Mouse (Mus musculus): Measurements from ENCODE around the gene Hint2. TPM values are rescaled to one million over a fixed set of nuclear protein-coding genes. Genes with fewer than 3 reads are reported as not detected.

Gene Hint2
- polyA plus RNA-seq, 1 experiment from 2014 or later = 75.3 TPM

Small RNA genes within 50 kb of the gene (microRNA-seq; reads per million reads assigned to microRNA genes)
- 0.61 reads per million for gene Gm25262

Other genes starting within 250 kb of the Hint2 start
- 0.15 and 0.17 TPM in 2 replicates for gene Fam166b, start 227.3 kb downstream of the Hint2 start, polyA plus RNA-seq (2015; fragmentation: Nextera tagmentation; extraction: Ambion mirVana)
- gene Tesk1, start 214.5 kb downstream of the Hint2 start, polyA plus RNA-seq (2015; fragmentation: Nextera tagmentation; extraction: Ambion mirVana) = 4.8 and 7.7 TPM in 2 replicates
- 4.1 and 4.2 TPM in 2 replicates for gene Cd72, start 201.8 kb downstream of the Hint2 start, polyA plus RNA-seq (2015; fragmentation: Nextera tagmentation; extraction: Ambion mirVana)
- gene Sit1, start 172.7 kb downstream of the Hint2 start, polyA plus RNA-seq (2015; fragmentation: Nextera tagmentation; extraction: Ambion mirVana) = not detected in 2 replicates
- 78.9 and 81.9 TPM in 2 replicates for gene Ccdc107, start 163.6 kb downstream of the Hint2 start, polyA plus RNA-seq (2015; fragmentation: Nextera tagmentation; extraction: Ambion mirVana)
- 35.2 and 37.5 TPM in 2 replicates for gene Arhgef39, start 156.8 kb downstream of the Hint2 start, polyA plus RNA-seq (2015; fragmentation: Nextera tagmentation; extraction: Ambion mirVana)
- gene Car9, start 149.5 kb downstream of the Hint2 start, polyA plus RNA-seq (2015; fragmentation: Nextera tagmentation; extraction: Ambion mirVana) = 4.1 and 6.8 TPM in 2 replicates
- gene Tpm2, start 132.7 kb downstream of the Hint2 start, polyA plus RNA-seq (2015; fragmentation: Nextera tagmentation; extraction: Ambion mirVana) = 394 and 952 TPM in 2 replicates
- 87.9 and 96.8 TPM in 2 replicates for gene Creb3, start 94.1 kb downstream of the Hint2 start, polyA plus RNA-seq (2015; fragmentation: Nextera tagmentation; extraction: Ambion mirVana)
- gene Tln1, start 93.8 kb downstream of the Hint2 start, polyA plus RNA-seq (2015; fragmentation: Nextera tagmentation; extraction: Ambion mirVana) = 65.5 and 70.5 TPM in 2 replicates
- gene Rgp1, start 77.8 kb downstream of the Hint2 start, polyA plus RNA-seq (2015; fragmentation: Nextera tagmentation; extraction: Ambion mirVana) = 27.6 and 31.7 TPM in 2 replicates
- 19.2 and 21.9 TPM in 2 replicates for gene Gba2, start 77.6 kb downstream of the Hint2 start, polyA plus RNA-seq (2015; fragmentation: Nextera tagmentation; extraction: Ambion mirVana)
- 2.0 and 7.0 TPM in 2 replicates for gene Msmp, start 72.0 kb downstream of the Hint2 start, polyA plus RNA-seq (2015; fragmentation: Nextera tagmentation; extraction: Ambion mirVana)
- gene Npr2, start 24.5 kb downstream of the Hint2 start, polyA plus RNA-seq (2015; fragmentation: Nextera tagmentation; extraction: Ambion mirVana) = 16.8 and 22.2 TPM in 2 replicates
- gene Spag8, start 2.9 kb downstream of the Hint2 start, polyA plus RNA-seq (2015; fragmentation: Nextera tagmentation; extraction: Ambion mirVana) = 0.36 and 0.47 TPM in 2 replicates
- gene Tmem8b, start 12.5 kb upstream of the Hint2 start, polyA plus RNA-seq (2015; fragmentation: Nextera tagmentation; extraction: Ambion mirVana) = 4.2 and 5.3 TPM in 2 replicates
- 2.9 TPM in 2 replicates for gene Fam221b, start 12.7 kb upstream of the Hint2 start, polyA plus RNA-seq (2015; fragmentation: Nextera tagmentation; extraction: Ambion mirVana)
- not detected in 2 replicates for gene Olfr70, start 44.3 kb upstream of the Hint2 start, polyA plus RNA-seq (2015; fragmentation: Nextera tagmentation; extraction: Ambion mirVana)
- gene Olfr71, start 53.8 kb upstream of the Hint2 start, polyA plus RNA-seq (2015; fragmentation: Nextera tagmentation; extraction: Ambion mirVana) = not detected in 2 replicates
- 1.6 and 1.7 TPM in 2 replicates for gene Hrct1, start 70.7 kb upstream of the Hint2 start, polyA plus RNA-seq (2015; fragmentation: Nextera tagmentation; extraction: Ambion mirVana)
- gene Spaar, start 73.6 kb upstream of the Hint2 start, polyA plus RNA-seq (2015; fragmentation: Nextera tagmentation; extraction: Ambion mirVana) = 0.52 and 0.53 TPM in 2 replicates
- gene Olfr159, start 114.5 kb upstream of the Hint2 start, polyA plus RNA-seq (2015; fragmentation: Nextera tagmentation; extraction: Ambion mirVana) = not detected in 2 replicates
- not detected in 2 replicates for gene Olfr156, start 167.4 kb upstream of the Hint2 start, polyA plus RNA-seq (2015; fragmentation: Nextera tagmentation; extraction: Ambion mirVana)
- not detected in 2 replicates for gene Olfr157, start 183.7 kb upstream of the Hint2 start, polyA plus RNA-seq (2015; fragmentation: Nextera tagmentation; extraction: Ambion mirVana)
- not detected in 2 replicates for gene Olfr155, start 195.1 kb upstream of the Hint2 start, polyA plus RNA-seq (2015; fragmentation: Nextera tagmentation; extraction: Ambion mirVana)
- gene Reck, start 219.1 kb upstream of the Hint2 start, polyA plus RNA-seq (2015; fragmentation: Nextera tagmentation; extraction: Ambion mirVana) = 34.6 and 37.9 TPM in 2 replicates

All from limb, embryonic 15.5 days (tissue).